Mouse (Mus musculus) thymus, adult 2 months (tissue): ENCODE data around the gene Dlgap5.

Experiments
- CTCF ChIP-seq: fragments of 200-500 bp; IDR thresholded peaks from 2 replicates; pipeline ENCODE4 v1.5.1; 2012; ENCODE audit warnings: mild to moderate bottlenecking, control low read depth, low read length, moderate library complexity, borderline replicate concordance; ENCODE audit not compliant: control insufficient read depth, poor library complexity, insufficient read depth; ENCODE audit errors: extremely low read depth
- POLR2A ChIP-seq: fragments of 200-500 bp; IDR thresholded peaks from 2 replicates; pipeline ENCODE4 v1.6.1; 2012; ENCODE audit warnings: mild to moderate bottlenecking, low read length, control low read depth, moderate library complexity; ENCODE audit not compliant: control insufficient read depth, poor library complexity, insufficient read depth; ENCODE audit errors: extremely low read depth

DNA sequence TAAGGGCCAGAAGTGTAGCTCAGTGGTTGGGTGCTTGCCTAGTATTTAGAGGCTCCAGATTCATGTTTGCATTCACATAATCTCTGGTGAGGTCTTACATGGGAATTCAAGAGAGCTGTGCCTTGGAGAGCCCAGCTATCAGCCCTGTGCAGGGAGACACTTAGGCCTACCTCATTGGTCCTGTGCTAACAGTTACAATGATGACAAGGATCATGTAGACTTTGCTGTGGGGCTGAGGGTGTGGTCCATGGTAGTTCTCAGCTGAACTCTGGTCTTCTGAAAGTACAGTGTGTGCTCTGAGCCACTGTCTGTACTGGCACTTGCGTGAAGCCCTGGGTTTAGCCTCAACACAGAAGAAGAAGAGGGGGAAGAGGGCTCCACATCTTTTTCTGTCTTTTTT, 71.5 kb downstream of the Dlgap5 start:
- TF ChIP-seq CTCF = no peak
- TF ChIP-seq POLR2A = no peak
